ENCODE assay signal across 22 mouse cellular contexts in the genomic region with DNA sequence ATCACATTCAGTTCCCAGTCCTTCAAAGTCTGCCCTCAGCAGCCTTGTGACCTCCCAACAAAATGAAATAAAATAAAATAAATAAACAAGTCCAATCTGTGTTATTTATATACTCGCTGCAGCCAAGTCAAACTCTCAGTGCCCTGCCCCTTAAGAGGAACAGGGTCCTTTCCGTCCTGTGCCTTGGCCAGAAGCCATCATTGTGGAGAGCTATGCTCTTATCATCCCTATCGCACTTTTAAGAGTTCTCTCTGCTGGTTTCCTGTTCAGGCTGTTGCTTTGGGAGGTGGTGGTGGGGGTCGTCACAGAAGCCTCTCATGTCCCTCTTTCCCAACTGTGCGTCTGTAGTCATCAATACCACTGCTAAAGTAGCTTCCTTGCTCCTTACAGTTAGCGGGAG.
DNase-seq lines count a peak whose midpoint lies in the region; ATAC-seq and TF ChIP-seq lines count a peak whose summit lies in the region.
"Had no signal": no experiment of that assay in that cellular context is flagged by ENCODE, and none has a peak within 500 bp of the region (broad histone marks: within the 10 kb centered on the region; RNA-seq: fewer than 3 reads in every experiment).

No protein-coding gene starts in this region.

- no peaks in the 10 kb centered on the region for H3K36me3 ChIP-seq in heart, embryonic 12.5 days
- peaks cover 0 to 2% of the 10 kb centered on the region in 2 experiments; a peak in 1 of 4 replicates for H3K36me3 ChIP-seq in MEL (ENCODE audit: control insufficient read depth in 1 of 2, insufficient read depth in 2 of 2, low read length in 2 of 2)
- H3K36me3 ChIP-seq in heart, embryonic 15.5 days = no peaks in the 10 kb centered on the region
- no peaks in the 10 kb centered on the region for H3K36me3 ChIP-seq in hindbrain, postnatal 0 days (ENCODE audit: insufficient read depth, low read length)
- H3K36me3 ChIP-seq: embryonic facial prominence, embryonic 15.5 days; hindbrain, embryonic 10.5 days; limb, embryonic 13.5 days; liver, embryonic 13.5 days; midbrain, embryonic 10.5 days; stomach, embryonic 15.5 days had no signal

- H3K79me2 ChIP-seq in MEL (ENCODE audit: control insufficient read depth, insufficient read depth, low read length, poor library complexity) = no peaks in the 10 kb centered on the region

- 21% methylated on average over 6 of the region's 6 CpGs for whole genome bisulfite sequencing in heart, embryonic 12.5 days
- 28% methylated on average over 6 of the region's 6 CpGs for WGBS in heart, embryonic 15.5 days
- 80% methylated on average over 6 of the region's 6 CpGs for WGBS in hindbrain, postnatal 0 days

- no peak overlapping the region for H3K4me2 ChIP-seq in heart, embryonic 12.5 days
- H3K4me2 ChIP-seq in heart, embryonic 15.5 days = peak overlapping the region; percentile 34; the same call in 1 of the 2 replicates
- H3K4me2 ChIP-seq in hindbrain, postnatal 0 days (ENCODE audit: low read depth, low read length) = no peak overlapping the region
- H3K4me2 ChIP-seq: embryonic facial prominence, embryonic 15.5 days; limb, embryonic 13.5 days; liver, embryonic 13.5 days; stomach, embryonic 15.5 days had no signal

- DNase-seq in heart, postnatal 25 days (ENCODE audit: low spot score) = no peak
- peak; percentile 73 for DNase-seq in MEL (ENCODE audit: low read depth, low spot score)
- DNase-seq in lung, postnatal 10 days = peak; percentile 64
- DNase-seq in cerebellum, adult 11 months = no peak
- DNase-seq in hindbrain, postnatal 0 days (ENCODE audit: low spot score) = no peak
- DNase-seq: adrenal gland, postnatal 25 days; B cell, adult 2 months; cerebellum, adult 11-12 months; cerebellum, postnatal 36 days; gastrocnemius, postnatal 36 days; kidney, adult 11 months; liver, embryonic 13.5 days; right cerebral cortex, postnatal 25 days had no signal

- H3K9ac ChIP-seq in heart, embryonic 12.5 days = no peak overlapping the region
- H3K9ac ChIP-seq in MEL (ENCODE audit: control insufficient read depth, low read depth, low read length, poor library complexity, severe bottlenecking) = no peak overlapping the region
- no peak overlapping the region for H3K9ac ChIP-seq in heart, embryonic 15.5 days
- H3K9ac ChIP-seq in hindbrain, postnatal 0 days (replicated peaks; ENCODE audit: low read length) = no peak overlapping the region
- H3K9ac ChIP-seq: embryonic facial prominence, embryonic 15.5 days; limb, embryonic 13.5 days; liver, embryonic 13.5 days; stomach, embryonic 15.5 days had no signal

- peak overlapping the region; percentile 19 for H3K27ac ChIP-seq in heart, embryonic 12.5 days (ENCODE audit: poor library complexity, severe bottlenecking)
- no peak overlapping the region for H3K27ac ChIP-seq in MEL (ENCODE audit: control insufficient read depth, low read depth, low read length)
- H3K27ac ChIP-seq in heart, embryonic 15.5 days = peak overlapping the region; percentile 37
- no peak overlapping the region for H3K27ac ChIP-seq in hindbrain, postnatal 0 days
- H3K27ac ChIP-seq: embryonic facial prominence, embryonic 15.5 days; hindbrain, embryonic 10.5 days; limb, embryonic 13.5 days; liver, embryonic 13.5 days; macrophage; midbrain, embryonic 10.5 days; stomach, embryonic 15.5 days had no signal

- intact Hi-C loops in heart, postnatal 25 days (cut with DNase I) = no loop called here

- TF ChIP-seq POLR2A in MEL (IDR thresholded peaks at IDR 0.05; ENCODE audit: control insufficient read depth in 1 of 2, insufficient read depth in 1 of 2, low read depth in 1 of 2, low read length in 2 of 2, poor library complexity in 1 of 2) = no peak

- ATAC-seq in heart, embryonic 12.5 days (ENCODE audit: insufficient number of reproducible peaks, low FRiP score) = peak; percentile 61
- peak; percentile 60 for ATAC-seq in heart, embryonic 15.5 days (replicated peaks; ENCODE audit: insufficient number of reproducible peaks, insufficient read depth, low FRiP score, low read depth)
- no peak for ATAC-seq in hindbrain, postnatal 0 days
- ATAC-seq: forebrain, embryonic 16.5 days had no signal

- H3K9me3 ChIP-seq in heart, embryonic 12.5 days (replicated peaks) = no peaks in the 10 kb centered on the region
- H3K9me3 ChIP-seq in MEL (replicated peaks; ENCODE audit: insufficient read depth, low read length) = no peaks in the 10 kb centered on the region
- no peaks in the 10 kb centered on the region for H3K9me3 ChIP-seq in heart, embryonic 15.5 days (replicated peaks)
- no peaks in the 10 kb centered on the region for H3K9me3 ChIP-seq in hindbrain, postnatal 0 days (ENCODE audit: low read length)
- H3K9me3 ChIP-seq: embryonic facial prominence, embryonic 15.5 days; hindbrain, embryonic 10.5 days; limb, embryonic 13.5 days; liver, embryonic 13.5 days; midbrain, embryonic 10.5 days; stomach, embryonic 15.5 days had no signal

- TF ChIP-seq RAD21 in MEL (IDR thresholded peaks at IDR 0.05; ENCODE audit: low read depth, low read length) = no peak

- peaks cover 19% of the 10 kb centered on the region for H3K4me1 ChIP-seq in heart, embryonic 12.5 days (replicated peaks)
- peaks cover 8 to 15% of the 10 kb centered on the region in 2 experiments; a peak in 3 of 4 replicates for H3K4me1 ChIP-seq in MEL (ENCODE audit: control insufficient read depth in 1 of 2, insufficient read depth in 2 of 2, low read length in 2 of 2)
- peaks cover 16% of the 10 kb centered on the region for H3K4me1 ChIP-seq in heart, embryonic 15.5 days (replicated peaks)
- no peaks in the 10 kb centered on the region for H3K4me1 ChIP-seq in hindbrain, postnatal 0 days (ENCODE audit: insufficient read depth, low read length)
- H3K4me1 ChIP-seq: embryonic facial prominence, embryonic 15.5 days; hindbrain, embryonic 10.5 days; limb, embryonic 13.5 days; liver, embryonic 13.5 days; midbrain, embryonic 10.5 days; stomach, embryonic 15.5 days had no signal

- TF ChIP-seq CTCF in MEL (IDR thresholded peaks at IDR 0.05 in 2 of 3, conservative IDR thresholded peaks at IDR 0.05 in 1 of 3; ENCODE audit: control insufficient read depth in 1 of 3, insufficient read depth in 1 of 3, low read depth in 2 of 3, low read length in 3 of 3, poor library complexity in 1 of 3, severe bottlenecking in 1 of 3) = no peak
- no peak for TF ChIP-seq CTCF in hindbrain, postnatal 0 days (IDR thresholded peaks at IDR 0.05; ENCODE audit: low read depth)

- H3K4me3 ChIP-seq in heart, embryonic 12.5 days = no peak overlapping the region
- H3K4me3 ChIP-seq in MEL (ENCODE audit: control insufficient read depth in 1 of 2, insufficient read depth in 1 of 2, low read depth in 2 of 2, low read length in 2 of 2) = no peak overlapping the region
- no peak overlapping the region for H3K4me3 ChIP-seq in heart, embryonic 15.5 days
- H3K4me3 ChIP-seq in hindbrain, postnatal 0 days (ENCODE audit: low read length) = no peak overlapping the region
- H3K4me3 ChIP-seq: embryonic facial prominence, embryonic 15.5 days; hindbrain, embryonic 10.5 days; limb, embryonic 13.5 days; liver, embryonic 13.5 days; midbrain, embryonic 10.5 days; stomach, embryonic 15.5 days had no signal

- peak; percentile 71 to 84 for TF ChIP-seq EP300 in MEL (IDR thresholded peaks at IDR 0.05; ENCODE audit: low read depth in 1 of 2, low read length in 2 of 2)

- no peaks in the 10 kb centered on the region for H3K27me3 ChIP-seq in heart, embryonic 12.5 days (replicated peaks)
- H3K27me3 ChIP-seq in MEL (ENCODE audit: control insufficient read depth in 1 of 2, insufficient read depth in 2 of 2, low read length in 2 of 2) = no peaks in the 10 kb centered on the region
- no peaks in the 10 kb centered on the region for H3K27me3 ChIP-seq in heart, embryonic 15.5 days
- 0 out of 2 replicates have a peak, but pooled peaks cover 4% of the 10 kb centered on the region for H3K27me3 ChIP-seq in hindbrain, postnatal 0 days (ENCODE audit: insufficient read depth, low read length)
- H3K27me3 ChIP-seq: embryonic facial prominence, embryonic 15.5 days; limb, embryonic 13.5 days; liver, embryonic 13.5 days; stomach, embryonic 15.5 days had no signal

TF ChIP-seq in MEL, 35 proteins besides CTCF, POLR2A, EP300 and RAD21 (continues in another document):
- TF ChIP-seq TAL1 (IDR thresholded peaks at IDR 0.05; ENCODE audit: low read length) = no peak
- TF ChIP-seq POLR2AphosphoS5 (IDR thresholded peaks at IDR 0.05; ENCODE audit: borderline replicate concordance, low read depth, low read length) = no peak
- no peak for TF ChIP-seq JUND (IDR thresholded peaks at IDR 0.05; ENCODE audit: low read depth, low read length)
- no peak for TF ChIP-seq NELFE (IDR thresholded peaks at IDR 0.05; ENCODE audit: low read depth, low read length)
- TF ChIP-seq SIN3A (IDR thresholded peaks at IDR 0.05; ENCODE audit: low read length) = no peak
- TF ChIP-seq HCFC1 (IDR thresholded peaks at IDR 0.05; ENCODE audit: low read depth, low read length) = no peak
- no peak for TF ChIP-seq TBP (IDR thresholded peaks at IDR 0.05; ENCODE audit: low read depth, low read length)
- TF ChIP-seq ETS1 (IDR thresholded peaks at IDR 0.05; ENCODE audit: low read depth, low read length) = peak; percentile 56; the same call in 1 of the 2 replicates
- TF ChIP-seq CHD1 (IDR thresholded peaks at IDR 0.05; ENCODE audit: low read depth, low read length) = no peak
- peak; percentile 68 for TF ChIP-seq GATA1 (IDR thresholded peaks at IDR 0.05; ENCODE audit: low read depth, low read length)
- TF ChIP-seq TCF12 (IDR thresholded peaks at IDR 0.05; ENCODE audit: low read depth, low read length) = peak; percentile 63
- no peak for TF ChIP-seq GABPA (IDR thresholded peaks at IDR 0.05; ENCODE audit: low read depth, low read length)
- no peak for TF ChIP-seq USF2 (IDR thresholded peaks at IDR 0.05; ENCODE audit: borderline replicate concordance in 1 of 2, insufficient read depth in 1 of 2, low read depth in 1 of 2, low read length in 2 of 2)
- no peak for TF ChIP-seq ZNF384 (IDR thresholded peaks at IDR 0.05; ENCODE audit: low read depth, low read length)
- peak; percentile 61; the same call in 1 of the 2 replicates for TF ChIP-seq MAZ (IDR thresholded peaks at IDR 0.05; ENCODE audit: low read depth, low read length)
- TF ChIP-seq USF1 (IDR thresholded peaks at IDR 0.05; ENCODE audit: low read depth, low read length) = no peak
- 0 out of 2 replicates have a peak, but pooled peaks have one; percentile 66 for TF ChIP-seq RCOR1 (IDR thresholded peaks at IDR 0.05; ENCODE audit: low read depth, low read length)
- TF ChIP-seq POLR2AphosphoS2 (IDR thresholded peaks at IDR 0.05; ENCODE audit: low read length) = no peak
- no peak for TF ChIP-seq ZC3H11A (IDR thresholded peaks at IDR 0.05; ENCODE audit: low read depth, low read length)
- TF ChIP-seq CHD2 (IDR thresholded peaks at IDR 0.05; ENCODE audit: low read length) = no peak
- TF ChIP-seq E2F4 (IDR thresholded peaks at IDR 0.05; ENCODE audit: borderline replicate concordance, low read depth, low read length) = no peak
- no peak for TF ChIP-seq MAX (IDR thresholded peaks at IDR 0.05; ENCODE audit: low read length)
- TF ChIP-seq MAFK (IDR thresholded peaks at IDR 0.05; ENCODE audit: borderline replicate concordance, low read depth, low read length) = no peak
- TF ChIP-seq ELF1 (IDR thresholded peaks at IDR 0.05; ENCODE audit: low read depth, low read length) = no peak

Comparison
In these comparisons a context has a peak if more than half of its experiments do, and no peak if none do; other contexts are left out.
1. H3K27ac ChIP-seq: peak in heart, embryonic 12.5 days (single experiment) and heart, embryonic 15.5 days (single experiment); none in MEL (single experiment) and hindbrain, postnatal 0 days (single experiment).
2. DNase-seq: peak in MEL (single experiment) and lung, postnatal 10 days (single experiment); none in heart, postnatal 25 days (single experiment), cerebellum, adult 11 months (single experiment) and hindbrain, postnatal 0 days (single experiment).